4 mouse cellular contexts compared by ENCODE assay signal in the genomic region with DNA sequence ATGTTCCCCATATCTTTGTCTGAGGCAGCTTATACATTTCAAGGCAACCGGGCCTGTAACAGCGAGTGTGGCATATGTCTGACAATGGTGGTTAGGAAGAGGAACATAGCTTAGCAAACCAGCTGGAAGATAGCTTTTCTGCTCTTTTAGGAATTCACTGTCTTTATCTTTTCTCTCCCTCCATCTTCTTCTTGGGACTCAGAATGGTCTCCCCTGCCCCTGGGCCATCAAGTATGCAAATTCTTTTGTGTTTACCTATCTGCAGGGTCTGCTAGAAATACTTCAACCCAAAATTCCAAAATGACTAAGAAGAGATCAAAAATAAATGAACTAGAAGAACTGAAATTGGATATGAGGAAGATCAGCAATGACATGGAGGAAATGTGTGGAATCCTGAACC. TPM values are rescaled to one million over a fixed set of nuclear protein-coding genes. Genes with fewer than 3 reads are reported as not detected.
"Had no signal": no experiment of that assay in that cellular context is flagged by ENCODE, and none has a peak within 500 bp of the region (broad histone marks: within the 10 kb centered on the region; RNA-seq: fewer than 3 reads in every experiment).

Gene Gm3005 (plus strand): TSS at position 301 of the 400 bp plus-strand sequence.

RNA-seq across cellular contexts. Expression of gene Gm3005, which starts in this region (rescaled TPM):
- polyA plus RNA-seq: liver, embryonic 16.5 days; myocyte; small intestine, adult 2 months; thymus, postnatal 0 days had no signal
